Mouse (Mus musculus): ENCODE data around the gene Olfr592. TPM values are rescaled to one million over a fixed set of nuclear protein-coding genes. Genes with fewer than 3 reads are reported as not detected.
"Not testable (repeated sequence)": the region's sequence is repeated elsewhere in the genome, so short reads cannot be mapped to it uniquely, and the experiment has no call there.

The Olfr592 gene
- not detected in 2 replicates for polyA plus RNA-seq (2015; fragmentation: Nextera tagmentation; extraction: Ambion mirVana)

- not testable (repeated sequence) for H3K9ac ChIP-seq (ENCODE audit: low read depth, low read length); H3K36me3 ChIP-seq (ENCODE audit: control insufficient read depth, insufficient read depth, low read length); H3K4me2 ChIP-seq (ENCODE audit: low read length); H3K4me1 ChIP-seq (ENCODE audit: control insufficient read depth, insufficient read depth, low read length); H3K27ac ChIP-seq (ENCODE audit: low read length); H3K27me3 ChIP-seq (ENCODE audit: control insufficient read depth, insufficient read depth, low read depth, low read length); H3K9me3 ChIP-seq (replicated peaks; ENCODE audit: control insufficient read depth, low read length, poor library complexity, severe bottlenecking); H3K4me3 ChIP-seq (ENCODE audit: low read depth, low read length); ATAC-seq
- WGBS: 93% methylated on average over 1 of the region's 1 CpGs
Observed at GRCm38 (mm10) chr7:103184503-103184902, at the start of gene Olfr592. TSS of gene Olfr592 (plus strand) at chr7:103184803.

GRCm38 (mm10) chr7:103140579-103140978 lies 44.0 kb upstream of the Olfr592 start, which contains the start of gene Olfr588-ps1:
TSS of gene Olfr588-ps1 (plus strand) at chr7:103140879.
- no peak within 1 kb of the TSS for H3K9ac ChIP-seq (ENCODE audit: low read depth, low read length)
- no peaks in the 10 kb centered on the region for H3K9me3 ChIP-seq (replicated peaks; ENCODE audit: control insufficient read depth, low read length, poor library complexity, severe bottlenecking)
- WGBS: 86% methylated on average over 1 of the region's 1 CpGs
- no peak within 1 kb of the TSS for H3K4me2 ChIP-seq (ENCODE audit: low read length)
- H3K27ac ChIP-seq (ENCODE audit: low read length): no peak within 1 kb of the TSS
- no peaks in the 10 kb centered on the region for H3K4me1 ChIP-seq (ENCODE audit: control insufficient read depth, insufficient read depth, low read length)
- H3K36me3 ChIP-seq (ENCODE audit: control insufficient read depth, insufficient read depth, low read length): no peaks in the 10 kb centered on the region
- no peak within 1 kb of the TSS for H3K4me3 ChIP-seq (ENCODE audit: low read depth, low read length)
- ATAC-seq: no peak
- H3K27me3 ChIP-seq (ENCODE audit: control insufficient read depth, insufficient read depth, low read depth, low read length): no peaks in the 10 kb centered on the region

GRCm38 (mm10) chr7:103156256-103156655 lies 28.3 kb upstream of the Olfr592 start, which contains the start of gene Olfr589:
TSS of gene Olfr589 (minus strand) at chr7:103156356.
- no peak for ATAC-seq

GRCm38 (mm10) chr7:103169697-103170096 lies 14.9 kb upstream of the Olfr592 start:
- Histone ChIP-seq H3K9me3 (replicated peaks; ENCODE audit: control insufficient read depth, low read length, poor library complexity, severe bottlenecking) (no peaks in the 10 kb centered on the region), H3K27ac (ENCODE audit: low read length) (no peak overlapping the region), H3K9ac (ENCODE audit: low read depth, low read length) (no peak overlapping the region), H3K4me3 (ENCODE audit: low read depth, low read length) (no peak overlapping the region), H3K36me3 (ENCODE audit: control insufficient read depth, insufficient read depth, low read length) (no peaks in the 10 kb centered on the region), H3K27me3 (ENCODE audit: control insufficient read depth, insufficient read depth, low read depth, low read length) (no peaks in the 10 kb centered on the region), H3K4me1 (ENCODE audit: control insufficient read depth, insufficient read depth, low read length) (no peaks in the 10 kb centered on the region), H3K4me2 (ENCODE audit: low read length) (no peak overlapping the region)
- 85% methylated on average over 5 of the region's 5 CpGs for WGBS
- ATAC-seq: no peak

More at GRCm38 (mm10) chr7:103156256-103156655, 28.3 kb upstream of the Olfr592 start, which contains the start of gene Olfr589:
- Histone ChIP-seq H3K9ac (ENCODE audit: low read depth, low read length) (no peak within 1 kb of the TSS), H3K4me1 (ENCODE audit: control insufficient read depth, insufficient read depth, low read length) (no peaks in the 10 kb centered on the region), H3K27me3 (ENCODE audit: control insufficient read depth, insufficient read depth, low read depth, low read length) (no peaks in the 10 kb centered on the region), H3K4me2 (ENCODE audit: low read length) (no peak within 1 kb of the TSS), H3K36me3 (ENCODE audit: control insufficient read depth, insufficient read depth, low read length) (no peaks in the 10 kb centered on the region), H3K4me3 (ENCODE audit: low read depth, low read length) (no peak within 1 kb of the TSS), H3K27ac (ENCODE audit: low read length) (no peak within 1 kb of the TSS), H3K9me3 (replicated peaks; ENCODE audit: control insufficient read depth, low read length, poor library complexity, severe bottlenecking) (no peaks in the 10 kb centered on the region)
- WGBS: 77% methylated on average over 2 of the region's 2 CpGs

- Histone ChIP-seq H3K4me3 (ENCODE audit: low read depth, low read length) (no peak within 1 kb of the TSS), H3K4me2 (ENCODE audit: low read length) (no peak within 1 kb of the TSS), H3K36me3 (ENCODE audit: control insufficient read depth, insufficient read depth, low read length) (no peaks in the 10 kb centered on the region), H3K9me3 (replicated peaks; ENCODE audit: control insufficient read depth, low read length, poor library complexity, severe bottlenecking) (peaks cover 7% of the 10 kb centered on the region), H3K4me1 (ENCODE audit: control insufficient read depth, insufficient read depth, low read length) (no peaks in the 10 kb centered on the region), H3K27ac (ENCODE audit: low read length) (no peak within 1 kb of the TSS), H3K9ac (ENCODE audit: low read depth, low read length) (no peak within 1 kb of the TSS), H3K27me3 (ENCODE audit: control insufficient read depth, insufficient read depth, low read depth, low read length) (no peaks in the 10 kb centered on the region)
- WGBS: 79% methylated on average over 1 of the region's 1 CpGs
- ATAC-seq: no peak
Observed at GRCm38 (mm10) chr7:103178240-103178639, 6.4 kb upstream of the Olfr592 start, which contains the start of gene Olfr591. TSS of gene Olfr591 (minus strand) at chr7:103178340.

GRCm38 (mm10) chr7:103211562-103211961 lies 27.0 kb downstream of the Olfr592 start, which contains the start of gene Olfr593:
TSS of gene Olfr593 (plus strand) at chr7:103211862.
- Histone ChIP-seq H3K4me3 (ENCODE audit: low read depth, low read length) (no peak within 1 kb of the TSS), H3K9ac (ENCODE audit: low read depth, low read length) (no peak within 1 kb of the TSS), H3K27ac (ENCODE audit: low read length) (no peak within 1 kb of the TSS), H3K36me3 (ENCODE audit: control insufficient read depth, insufficient read depth, low read length) (no peaks in the 10 kb centered on the region), H3K4me1 (ENCODE audit: control insufficient read depth, insufficient read depth, low read length) (no peaks in the 10 kb centered on the region), H3K27me3 (ENCODE audit: control insufficient read depth, insufficient read depth, low read depth, low read length) (no peaks in the 10 kb centered on the region), H3K4me2 (ENCODE audit: low read length) (no peak within 1 kb of the TSS), H3K9me3 (replicated peaks; ENCODE audit: control insufficient read depth, low read length, poor library complexity, severe bottlenecking) (no peaks in the 10 kb centered on the region)
- WGBS: 76% methylated on average over 1 of the region's 1 CpGs
- ATAC-seq: no peak

GRCm38 (mm10) chr7:103212050-103212449 lies 27.4 kb downstream of the Olfr592 start:
- H3K9me3 ChIP-seq (replicated peaks; ENCODE audit: control insufficient read depth, low read length, poor library complexity, severe bottlenecking); H3K4me3 ChIP-seq (ENCODE audit: low read depth, low read length); H3K36me3 ChIP-seq (ENCODE audit: control insufficient read depth, insufficient read depth, low read length); H3K27me3 ChIP-seq (ENCODE audit: control insufficient read depth, insufficient read depth, low read depth, low read length); ATAC-seq; H3K4me2 ChIP-seq (ENCODE audit: low read length); H3K27ac ChIP-seq (ENCODE audit: low read length); H3K4me1 ChIP-seq (ENCODE audit: control insufficient read depth, insufficient read depth, low read length); H3K9ac ChIP-seq (ENCODE audit: low read depth, low read length): not testable (repeated sequence)
- WGBS: 92% methylated on average over 5 of the region's 5 CpGs

- H3K4me1 ChIP-seq (ENCODE audit: control insufficient read depth, insufficient read depth, low read length): no peaks in the 10 kb centered on the region
- no peak within 1 kb of the TSS for H3K9ac ChIP-seq (ENCODE audit: low read depth, low read length)
- no peaks in the 10 kb centered on the region for H3K36me3 ChIP-seq (ENCODE audit: control insufficient read depth, insufficient read depth, low read length)
- no peaks in the 10 kb centered on the region for H3K9me3 ChIP-seq (replicated peaks; ENCODE audit: control insufficient read depth, low read length, poor library complexity, severe bottlenecking)
- no peak within 1 kb of the TSS for H3K4me2 ChIP-seq (ENCODE audit: low read length)
- H3K27me3 ChIP-seq (ENCODE audit: control insufficient read depth, insufficient read depth, low read depth, low read length): no peaks in the 10 kb centered on the region
- H3K4me3 ChIP-seq (ENCODE audit: low read depth, low read length): no peak within 1 kb of the TSS
- no peak within 1 kb of the TSS for H3K27ac ChIP-seq (ENCODE audit: low read length)
- ATAC-seq: no peak
Observed at GRCm38 (mm10) chr7:103216696-103217095, 32.1 kb downstream of the Olfr592 start, which contains the start of gene Olfr594. TSS of gene Olfr594 (plus strand) at chr7:103216996.

Measured in midbrain, embryonic 16.5 days (tissue).